Mouse (Mus musculus) C2C12 (cell line): ENCODE measurements around the gene BC049715.

Experiments
- CEBPB ChIP-seq: IDR thresholded peaks from one replicate; pipeline ENCODE4 v1.6.1; 2011; ENCODE audit warnings: low read depth, mild to moderate bottlenecking, control low read depth, moderate library complexity
- CTCF ChIP-seq: IDR thresholded peaks from one replicate; pipeline ENCODE4 v1.5.1; 2011; ENCODE audit not compliant: control insufficient read depth, insufficient read depth, insufficient read length
- MAX ChIP-seq: IDR thresholded peaks from one replicate; pipeline ENCODE4 v1.6.1; 2011; ENCODE audit warnings: mild to moderate bottlenecking, control low read depth
- MYOD1 ChIP-seq: IDR thresholded peaks from one replicate; pipeline ENCODE4 v1.6.1; 2011; ENCODE audit warnings: low read depth; ENCODE audit not compliant: control insufficient read depth, insufficient read length
- MYOG ChIP-seq: IDR thresholded peaks from one replicate; pipeline ENCODE4 v1.6.1; 2011; ENCODE audit not compliant: control insufficient read depth, insufficient read length; ENCODE audit errors: extremely low read depth
- USF1 ChIP-seq: IDR thresholded peaks from one replicate; pipeline ENCODE4 v1.6.1; 2011; ENCODE audit warnings: low read depth, mild to moderate bottlenecking, control low read depth, moderate library complexity

- TF ChIP-seq USF1 (no peak), CTCF (no peak), MYOG (no peak), CEBPB (no peak), MYOD1 (no peak), MAX (no peak)
Observed at GRCm38 (mm10) chr6:136858420-136858819, 31.0 kb downstream of the BC049715 start.
